Mouse (Mus musculus) E14TG2a.4 (cell line): ENCODE results near the gene Pla2g2c.

ENCODE experiments used
- H3K27me3 ChIP-seq: 2 replicates; pipeline ENCODE4 v1.6.1; 2014; ENCODE audit warnings: low read length, control low read depth; ENCODE audit not compliant: insufficient read depth
- H3K36me3 ChIP-seq: 2 replicates; pipeline ENCODE4 v1.6.1; 2014; ENCODE audit warnings: low read length, control low read depth; ENCODE audit not compliant: insufficient read depth
- H3K4me1 ChIP-seq: replicated peaks from 2 replicates; pipeline ENCODE4 v1.6.1; 2014; ENCODE audit warnings: low read depth, low read length, control low read depth
- H3K4me3 ChIP-seq: replicated peaks from 2 replicates; pipeline ENCODE4 v1.5.1; 2014; ENCODE audit warnings: mild to moderate bottlenecking, low read length
- H3K9me3 ChIP-seq: 2 replicates; pipeline ENCODE4 v1.6.1; 2014; ENCODE audit warnings: low read length, control low read depth
- CTCF ChIP-seq: conservative IDR thresholded peaks from 2 replicates; pipeline ENCODE4 v1.5.1; 2014; ENCODE audit warnings: low read length
- NANOG ChIP-seq: IDR thresholded peaks from 2 replicates; pipeline ENCODE4 v1.6.1; 2014; ENCODE audit warnings: borderline replicate concordance, low read length, mixed read lengths
- POU5F1 ChIP-seq: IDR thresholded peaks from 2 replicates; pipeline ENCODE4 v1.6.1; 2014; ENCODE audit warnings: low read length, borderline replicate concordance

Pla2g2c gene

GRCm38 (mm10) chr4:138729018-138729703, 4.6 kb downstream of the Pla2g2c start:
- Histone ChIP-seq H3K4me1 (peaks cover 44% of the 10 kb centered on the region), H3K27me3 (no peaks in the 10 kb centered on the region), H3K36me3 (no peaks in the 10 kb centered on the region), H3K9me3 (peaks cover 3% of the 10 kb centered on the region; the same call in 1 of the 2 replicates), H3K4me3 (no peak overlapping the region)
- TF ChIP-seq CTCF (no peak), POU5F1 (no peak), NANOG (no peak)

- no peak overlapping the region for H3K4me3 ChIP-seq
- no peak for TF ChIP-seq NANOG
- TF ChIP-seq POU5F1: no peak
- peaks cover 3% of the 10 kb centered on the region; the same call in 1 of the 2 replicates for H3K9me3 ChIP-seq
- H3K4me1 ChIP-seq: peaks cover 24% of the 10 kb centered on the region
- H3K36me3 ChIP-seq: no peaks in the 10 kb centered on the region
- H3K27me3 ChIP-seq: no peaks in the 10 kb centered on the region
These were observed 9.5 kb downstream of the Pla2g2c start for GRCm38 (mm10) chr4:138734105-138734504.

GRCm38 (mm10) chr4:138734863-138735262, 10.3 kb downstream of the Pla2g2c start:
- Histone ChIP-seq H3K36me3 (no peaks in the 10 kb centered on the region), H3K4me1 (peaks cover 24% of the 10 kb centered on the region), H3K9me3 (peaks cover 3% of the 10 kb centered on the region; the same call in 1 of the 2 replicates), H3K4me3 (no peak overlapping the region), H3K27me3 (no peaks in the 10 kb centered on the region)
- TF ChIP-seq NANOG (no peak), CTCF (no peak), POU5F1 (no peak)

GRCm38 (mm10) chr4:138737031-138737430, 12.4 kb downstream of the Pla2g2c start, which contains the start of gene Ubxn10:
Ubxn10 (minus strand) TSS chr4:138737167.
- no peak for TF ChIP-seq CTCF
- H3K9me3 ChIP-seq: peaks cover 3% of the 10 kb centered on the region; the same call in 1 of the 2 replicates
- H3K36me3 ChIP-seq: no peaks in the 10 kb centered on the region
- peaks cover 37% of the 10 kb centered on the region for H3K4me1 ChIP-seq
- H3K4me3 ChIP-seq: no peak within 1 kb of the TSS
- no peaks in the 10 kb centered on the region for H3K27me3 ChIP-seq

GRCm38 (mm10) chr4:138739136-138739851, 14.7 kb downstream of the Pla2g2c start:
- H3K36me3 ChIP-seq: no peaks in the 10 kb centered on the region
- no peak for TF ChIP-seq NANOG
- no peak for TF ChIP-seq CTCF
- no peak for TF ChIP-seq POU5F1
- peaks cover 42% of the 10 kb centered on the region for H3K4me1 ChIP-seq
- H3K9me3 ChIP-seq: no peaks in the 10 kb centered on the region
- 0 out of 2 replicates have a peak, but pooled peaks cover 5% of the 10 kb centered on the region for H3K27me3 ChIP-seq
- no peak overlapping the region; the same call in 1 of the 2 replicates for H3K4me3 ChIP-seq

GRCm38 (mm10) chr4:138745884-138746283, 21.3 kb downstream of the Pla2g2c start:
- H3K9me3 ChIP-seq: no peaks in the 10 kb centered on the region
- H3K4me3 ChIP-seq: no peak overlapping the region
- H3K4me1 ChIP-seq: peaks cover 37% of the 10 kb centered on the region
- TF ChIP-seq POU5F1: no peak
- no peak for TF ChIP-seq NANOG
- no peak for TF ChIP-seq CTCF
- peaks cover 11% of the 10 kb centered on the region; the same call in 1 of the 2 replicates for H3K27me3 ChIP-seq
- H3K36me3 ChIP-seq: no peaks in the 10 kb centered on the region

GRCm38 (mm10) chr4:138746866-138747265, 22.3 kb downstream of the Pla2g2c start:
- peaks cover 31% of the 10 kb centered on the region for H3K4me1 ChIP-seq
- H3K27me3 ChIP-seq: peaks cover 11% of the 10 kb centered on the region; the same call in 1 of the 2 replicates
- no peaks in the 10 kb centered on the region for H3K36me3 ChIP-seq
- H3K4me3 ChIP-seq: no peak overlapping the region
- no peaks in the 10 kb centered on the region for H3K9me3 ChIP-seq
- TF ChIP-seq POU5F1: no peak
- no peak for TF ChIP-seq NANOG
- TF ChIP-seq CTCF: no peak

GRCm38 (mm10) chr4:138747851-138748250, 23.3 kb downstream of the Pla2g2c start:
- no peak overlapping the region for H3K4me3 ChIP-seq
- peaks cover 11% of the 10 kb centered on the region; the same call in 1 of the 2 replicates for H3K27me3 ChIP-seq
- H3K36me3 ChIP-seq: no peaks in the 10 kb centered on the region
- peaks cover 26% of the 10 kb centered on the region for H3K4me1 ChIP-seq
- H3K9me3 ChIP-seq: no peaks in the 10 kb centered on the region
- TF ChIP-seq POU5F1: no peak
- no peak for TF ChIP-seq CTCF
- TF ChIP-seq NANOG: no peak
